Mouse (Mus musculus): ENCODE data around the gene Eya3. TPM values are rescaled to one million over a fixed set of nuclear protein-coding genes. Genes with fewer than 3 reads are reported as not detected.
"Not testable (repeated sequence)": the region's sequence is repeated elsewhere in the genome, so short reads cannot be mapped to it uniquely, and the experiment has no call there.

The Eya3 gene
- polyA plus RNA-seq, 1 experiment from 2014 or later, result 14.4 TPM

DNA sequence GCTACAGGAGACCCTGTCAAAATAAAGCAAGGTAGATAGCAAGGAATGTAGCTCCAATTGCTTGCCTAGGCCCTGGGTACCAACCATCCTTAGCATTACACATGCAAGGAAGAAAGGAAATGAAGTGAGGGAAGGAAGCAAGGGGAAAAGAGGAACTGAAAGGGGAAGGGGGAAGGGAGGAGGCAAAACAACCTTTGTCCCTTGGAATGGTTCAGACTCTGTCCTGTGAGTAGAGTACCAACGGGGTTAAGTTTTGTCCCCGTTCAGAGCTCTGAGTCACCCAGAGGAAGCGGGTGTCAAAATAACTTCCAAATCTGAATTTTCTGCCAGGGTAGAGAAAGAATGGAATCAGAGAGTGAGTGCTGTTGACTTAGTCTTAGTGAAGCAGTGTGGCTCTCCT is 121.5 kb downstream of the Eya3 start:
- H3K4me1 ChIP-seq (replicated peaks), result peaks cover 15% of the 10 kb centered on the region
- H3K27ac ChIP-seq (replicated peaks), result no peak overlapping the region
- H3K27me3 ChIP-seq, result peaks cover 47% of the 10 kb centered on the region
- no peak for ATAC-seq (ENCODE audit: insufficient read depth)
- H3K4me3 ChIP-seq (replicated peaks), result no peak overlapping the region
- H3K36me3 ChIP-seq (replicated peaks), result no peaks in the 10 kb centered on the region
- 0 out of 2 replicates have a peak overlapping the region, but pooled peaks have one; percentile 3 for H3K4me2 ChIP-seq
- H3K9me3 ChIP-seq (replicated peaks), result no peaks in the 10 kb centered on the region
- no peak overlapping the region for H3K9ac ChIP-seq
- WGBS (ENCODE audit: insufficient replicate concordance), result 23% methylated on average over 3 of the region's 3 CpGs

DNA sequence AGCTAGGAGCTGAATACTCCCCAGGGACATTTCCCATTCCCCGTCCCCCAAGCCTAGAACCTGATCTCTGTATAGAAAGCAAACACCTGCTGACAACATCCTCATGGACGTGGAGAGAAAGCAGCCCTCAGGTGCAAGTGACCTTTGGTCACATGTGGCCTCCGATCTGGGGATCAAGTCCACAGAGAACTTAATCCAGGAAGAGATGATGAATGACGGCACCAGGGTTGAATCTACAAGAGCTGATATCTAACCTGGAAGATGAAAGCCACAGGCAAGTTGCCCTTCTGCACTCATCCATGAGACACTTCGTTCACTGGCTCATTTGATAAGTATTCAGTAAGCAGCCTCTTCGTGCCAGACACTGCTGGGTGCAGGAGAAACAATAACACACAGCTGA is 123.8 kb downstream of the Eya3 start:
- no peak overlapping the region for H3K9ac ChIP-seq
- H3K4me1 ChIP-seq (replicated peaks), result peaks cover 16% of the 10 kb centered on the region
- H3K27me3 ChIP-seq, result peaks cover 24% of the 10 kb centered on the region
- no peak overlapping the region for H3K4me3 ChIP-seq (replicated peaks)
- WGBS (ENCODE audit: insufficient replicate concordance), result 65% methylated on average over 6 of the region's 6 CpGs
- no peak for ATAC-seq (ENCODE audit: insufficient read depth)
- no peaks in the 10 kb centered on the region for H3K9me3 ChIP-seq (replicated peaks)
- H3K36me3 ChIP-seq (replicated peaks), result no peaks in the 10 kb centered on the region
- H3K27ac ChIP-seq (replicated peaks), result no peak overlapping the region
- H3K4me2 ChIP-seq, result no peak overlapping the region

- not testable (repeated sequence) for H3K9ac ChIP-seq; H3K27ac ChIP-seq (replicated peaks); ATAC-seq (ENCODE audit: insufficient read depth); H3K4me3 ChIP-seq (replicated peaks); H3K4me2 ChIP-seq; H3K9me3 ChIP-seq (replicated peaks); H3K36me3 ChIP-seq (replicated peaks)
- WGBS (ENCODE audit: insufficient replicate concordance), result 60% methylated on average over 3 of the region's 3 CpGs
- Histone ChIP-seq H3K4me1 (replicated peaks) (peaks cover 18% of the 10 kb centered on the region), H3K27me3 (peaks cover 19% of the 10 kb centered on the region)
These were observed 124.3 kb downstream of the Eya3 start for GRCm38 (mm10) chr4:132763125-132763524.

GRCm38 (mm10) chr4:132767914-132768876 is 129.4 kb downstream of the Eya3 start, which contains the start of gene Rpa2:
TSS of gene Rpa2 (plus strand) at chr4:132768332.
- under 1% methylated on average over 71 of the region's 71 CpGs for WGBS (ENCODE audit: insufficient replicate concordance)
- peak within 1 kb of the TSS; percentile 84 for H3K27ac ChIP-seq (replicated peaks)
- peak within 1 kb of the TSS; percentile 95 for H3K4me3 ChIP-seq (replicated peaks)
- peaks cover 40% of the 10 kb centered on the region for H3K36me3 ChIP-seq (replicated peaks)
- H3K4me1 ChIP-seq (replicated peaks), result peaks cover 32% of the 10 kb centered on the region
- peak within 1 kb of the TSS; percentile 85 for H3K4me2 ChIP-seq
- no peaks in the 10 kb centered on the region for H3K9me3 ChIP-seq (replicated peaks)
- peak within 1 kb of the TSS; percentile 89 for H3K9ac ChIP-seq
- ATAC-seq (ENCODE audit: insufficient read depth), result peak; percentile 94
- H3K27me3 ChIP-seq, result no peaks in the 10 kb centered on the region

DNA sequence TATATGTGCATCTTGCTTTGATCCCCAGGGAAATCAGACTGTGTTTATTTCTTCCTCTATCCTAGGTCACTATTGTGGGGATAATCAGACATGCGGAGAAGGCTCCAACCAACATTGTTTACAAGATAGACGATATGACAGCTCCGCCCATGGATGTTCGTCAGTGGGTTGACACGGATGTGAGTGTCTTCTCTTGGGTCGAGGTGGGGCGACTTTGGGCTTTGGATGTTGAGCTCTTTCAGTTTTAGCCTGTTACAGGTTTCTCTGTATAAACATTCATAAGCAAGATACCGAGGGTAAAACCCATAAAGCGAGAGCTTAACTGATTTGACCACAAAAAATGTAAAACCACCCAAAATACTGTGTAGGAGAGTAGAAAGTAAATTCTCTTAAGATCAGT is 133.0 kb downstream of the Eya3 start:
- WGBS (ENCODE audit: insufficient replicate concordance), result 77% methylated on average over 9 of the region's 9 CpGs
- Histone ChIP-seq H3K36me3 (replicated peaks) (peaks cover 76% of the 10 kb centered on the region), H3K4me2 (no peak overlapping the region), H3K4me1 (replicated peaks) (peaks cover 32% of the 10 kb centered on the region), H3K27me3 (no peaks in the 10 kb centered on the region), H3K4me3 (replicated peaks) (no peak overlapping the region), H3K9me3 (replicated peaks) (no peaks in the 10 kb centered on the region), H3K9ac (no peak overlapping the region), H3K27ac (replicated peaks) (no peak overlapping the region)
- ATAC-seq (ENCODE audit: insufficient read depth), result no peak

Other genes with a start within 250 kb of the Eya3 start
- gene Phactr4, start 216.5 kb upstream of the Eya3 start, polyA plus RNA-seq (2015; fragmentation: Nextera tagmentation; extraction: Ambion mirVana), result 8.0 and 8.6 TPM in 2 replicates
- 10.7 and 11.2 TPM in 2 replicates for gene Med18, start 175.1 kb upstream of the Eya3 start, polyA plus RNA-seq (2015; fragmentation: Nextera tagmentation; extraction: Ambion mirVana)
- 7.4 and 7.8 TPM in 2 replicates for gene Sesn2, start 128.5 kb upstream of the Eya3 start, polyA plus RNA-seq (2015; fragmentation: Nextera tagmentation; extraction: Ambion mirVana)
- gene Atpif1, start 105.3 kb upstream of the Eya3 start, polyA plus RNA-seq (2015; fragmentation: Nextera tagmentation; extraction: Ambion mirVana), result 991 and 1,178 TPM in 2 replicates
- 68.8 and 84.7 TPM in 2 replicates for gene Dnajc8, start 103.4 kb upstream of the Eya3 start, polyA plus RNA-seq (2015; fragmentation: Nextera tagmentation; extraction: Ambion mirVana)
- 1.1 and 1.2 TPM in 2 replicates for gene Ptafr, start 74.9 kb upstream of the Eya3 start, polyA plus RNA-seq (2015; fragmentation: Nextera tagmentation; extraction: Ambion mirVana)
- 2.9 and 3.0 TPM in 2 replicates for gene Xkr8, start 93.6 kb downstream of the Eya3 start, polyA plus RNA-seq (2015; fragmentation: Nextera tagmentation; extraction: Ambion mirVana)
- gene Smpdl3b, start 118.3 kb downstream of the Eya3 start, polyA plus RNA-seq (2015; fragmentation: Nextera tagmentation; extraction: Ambion mirVana), result 1.0 and 1.1 TPM in 2 replicates
- gene Rpa2, start 129.3 kb downstream of the Eya3 start, polyA plus RNA-seq (2015; fragmentation: Nextera tagmentation; extraction: Ambion mirVana), result 78.2 and 81.3 TPM in 2 replicates
- gene Themis2, start 157.4 kb downstream of the Eya3 start, polyA plus RNA-seq (2015; fragmentation: Nextera tagmentation; extraction: Ambion mirVana), result 2.8 and 3.4 TPM in 2 replicates
- 22.3 and 22.5 TPM in 2 replicates for gene Ppp1r8, start 204.2 kb downstream of the Eya3 start, polyA plus RNA-seq (2015; fragmentation: Nextera tagmentation; extraction: Ambion mirVana)
- gene Stx12, start 245.5 kb downstream of the Eya3 start, polyA plus RNA-seq (2015; fragmentation: Nextera tagmentation; extraction: Ambion mirVana), result 14.8 and 15.9 TPM in 2 replicates